Mouse (Mus musculus): ENCODE data around the gene Myo5c. TPM values are rescaled to one million over a fixed set of nuclear protein-coding genes. Genes with fewer than 3 reads are reported as not detected.

The Myo5c gene
- polyA plus RNA-seq, 1 experiment, result not detected

- Histone ChIP-seq H3K4me3 (ENCODE audit: insufficient read depth, low read depth, low read length) (no peak overlapping the region), H3K27ac (ENCODE audit: insufficient read depth, low read depth, low read length) (peak overlapping the region; percentile 46; the same call in 1 of the 2 replicates), H3K4me1 (ENCODE audit: control insufficient read depth, insufficient read depth, low read length) (peaks cover 52% of the 10 kb centered on the region)
- 62% methylated on average over 3 of the region's 3 CpGs for WGBS
- TF ChIP-seq CTCF (IDR thresholded peaks at IDR 0.05; ENCODE audit: insufficient read depth, low read depth, low read length) (no peak), POLR2A (IDR thresholded peaks at IDR 0.05; ENCODE audit: insufficient read depth, low read depth, low read length) (no peak)
These were observed 87.5 kb downstream of the Myo5c start for GRCm38 (mm10) chr9:75319365-75319764.

GRCm38 (mm10) chr9:75322099-75322885, 90.5 kb downstream of the Myo5c start:
- H3K27ac ChIP-seq (ENCODE audit: insufficient read depth, low read depth, low read length), result peak overlapping the region; percentile 91
- H3K4me3 ChIP-seq (ENCODE audit: insufficient read depth, low read depth, low read length), result no peak overlapping the region
- H3K4me1 ChIP-seq (ENCODE audit: control insufficient read depth, insufficient read depth, low read length), result peaks cover 61% of the 10 kb centered on the region
- WGBS, result 34% methylated on average over 13 of the region's 13 CpGs
- TF ChIP-seq POLR2A (IDR thresholded peaks at IDR 0.05; ENCODE audit: insufficient read depth, low read depth, low read length), result no peak; the same call in 1 of the 2 replicates
- no peak for TF ChIP-seq CTCF (IDR thresholded peaks at IDR 0.05; ENCODE audit: insufficient read depth, low read depth, low read length)

- 95% methylated on average over 3 of the region's 3 CpGs for WGBS
- Histone ChIP-seq H3K27ac (ENCODE audit: insufficient read depth, low read depth, low read length) (no peak overlapping the region), H3K4me3 (ENCODE audit: insufficient read depth, low read depth, low read length) (no peak overlapping the region), H3K4me1 (ENCODE audit: control insufficient read depth, insufficient read depth, low read length) (peaks cover 34% of the 10 kb centered on the region)
- TF ChIP-seq CTCF (IDR thresholded peaks at IDR 0.05; ENCODE audit: insufficient read depth, low read depth, low read length) (no peak), POLR2A (IDR thresholded peaks at IDR 0.05; ENCODE audit: insufficient read depth, low read depth, low read length) (no peak)
These were observed 96.2 kb downstream of the Myo5c start for GRCm38 (mm10) chr9:75328047-75328446.

- TF ChIP-seq CTCF (IDR thresholded peaks at IDR 0.05; ENCODE audit: insufficient read depth, low read depth, low read length), result no peak
- peak overlapping the region; percentile 60 for H3K27ac ChIP-seq (ENCODE audit: insufficient read depth, low read depth, low read length)
- 68% methylated on average over 8 of the region's 8 CpGs for WGBS
- no peak overlapping the region for H3K4me3 ChIP-seq (ENCODE audit: insufficient read depth, low read depth, low read length)
- H3K4me1 ChIP-seq (ENCODE audit: control insufficient read depth, insufficient read depth, low read length), result peaks cover 31% of the 10 kb centered on the region
These were observed 99.0 kb downstream of the Myo5c start for GRCm38 (mm10) chr9:75330821-75331220.

GRCm38 (mm10) chr9:75334440-75334839, 102.6 kb downstream of the Myo5c start:
- 84% methylated on average over 4 of the region's 4 CpGs for WGBS
- no peak overlapping the region for H3K4me3 ChIP-seq (ENCODE audit: insufficient read depth, low read depth, low read length)
- TF ChIP-seq POLR2A (IDR thresholded peaks at IDR 0.05; ENCODE audit: insufficient read depth, low read depth, low read length) (no peak), CTCF (IDR thresholded peaks at IDR 0.05; ENCODE audit: insufficient read depth, low read depth, low read length) (no peak)
- peaks cover 34% of the 10 kb centered on the region for H3K4me1 ChIP-seq (ENCODE audit: control insufficient read depth, insufficient read depth, low read length)
- peak overlapping the region; percentile 24; the same call in 1 of the 2 replicates for H3K27ac ChIP-seq (ENCODE audit: insufficient read depth, low read depth, low read length)

GRCm38 (mm10) chr9:75338016-75338415, 106.2 kb downstream of the Myo5c start:
- no peak overlapping the region for H3K4me3 ChIP-seq (ENCODE audit: insufficient read depth, low read depth, low read length)
- 28% methylated on average over 6 of the region's 6 CpGs for WGBS
- peak overlapping the region; percentile 97 for H3K27ac ChIP-seq (ENCODE audit: insufficient read depth, low read depth, low read length)
- peaks cover 34% of the 10 kb centered on the region for H3K4me1 ChIP-seq (ENCODE audit: control insufficient read depth, insufficient read depth, low read length)
- TF ChIP-seq CTCF (IDR thresholded peaks at IDR 0.05; ENCODE audit: insufficient read depth, low read depth, low read length), result no peak
- TF ChIP-seq POLR2A (IDR thresholded peaks at IDR 0.05; ENCODE audit: insufficient read depth, low read depth, low read length), result no peak

- no peak for TF ChIP-seq POLR2A (IDR thresholded peaks at IDR 0.05; ENCODE audit: insufficient read depth, low read depth, low read length)
- no peak for TF ChIP-seq CTCF (IDR thresholded peaks at IDR 0.05; ENCODE audit: insufficient read depth, low read depth, low read length)
- 85% methylated on average over 4 of the region's 4 CpGs for WGBS
- no peak overlapping the region for H3K27ac ChIP-seq (ENCODE audit: insufficient read depth, low read depth, low read length)
- peaks cover 14% of the 10 kb centered on the region for H3K4me1 ChIP-seq (ENCODE audit: control insufficient read depth, insufficient read depth, low read length)
- no peak overlapping the region for H3K4me3 ChIP-seq (ENCODE audit: insufficient read depth, low read depth, low read length)
These were observed 110.6 kb downstream of the Myo5c start for GRCm38 (mm10) chr9:75342433-75342832.

- no peak within 1 kb of the TSS for H3K27ac ChIP-seq (ENCODE audit: insufficient read depth, low read depth, low read length)
- H3K4me1 ChIP-seq (ENCODE audit: control insufficient read depth, insufficient read depth, low read length), result 0 out of 2 replicates have a peak, but pooled peaks cover 3% of the 10 kb centered on the region
- no peak for TF ChIP-seq CTCF (IDR thresholded peaks at IDR 0.05; ENCODE audit: insufficient read depth, low read depth, low read length)
- no peak for TF ChIP-seq POLR2A (IDR thresholded peaks at IDR 0.05; ENCODE audit: insufficient read depth, low read depth, low read length)
- no peak within 1 kb of the TSS for H3K4me3 ChIP-seq (ENCODE audit: insufficient read depth, low read depth, low read length)
- WGBS, result 73% methylated on average over 5 of the region's 5 CpGs
These were observed 115.6 kb downstream of the Myo5c start, which contains the start of gene Bcl2l10 for GRCm38 (mm10) chr9:75347458-75347857. Gene Bcl2l10 (plus strand): TSS chr9:75347758.

- no peaks in the 10 kb centered on the region for H3K4me1 ChIP-seq (ENCODE audit: control insufficient read depth, insufficient read depth, low read length)
- WGBS, result 90% methylated on average over 17 of the region's 17 CpGs
- TF ChIP-seq CTCF (IDR thresholded peaks at IDR 0.05; ENCODE audit: insufficient read depth, low read depth, low read length), result no peak
- no peak for TF ChIP-seq POLR2A (IDR thresholded peaks at IDR 0.05; ENCODE audit: insufficient read depth, low read depth, low read length)
- H3K27ac ChIP-seq (ENCODE audit: insufficient read depth, low read depth, low read length), result no peak overlapping the region
- H3K4me3 ChIP-seq (ENCODE audit: insufficient read depth, low read depth, low read length), result no peak overlapping the region
These were observed 116.2 kb downstream of the Myo5c start for GRCm38 (mm10) chr9:75348066-75348465.

All from olfactory bulb, adult 2 months (tissue).